Mouse (Mus musculus) lung, adult 2 months (tissue): ENCODE results near the gene Ndufa7. TPM values are rescaled to one million over a fixed set of nuclear protein-coding genes. Genes with fewer than 3 reads are reported as not detected.

Experiments used
- DNase-seq: peaks from one replicate; pipeline ENCODE4 v3.0.0; 2022
- H3K4me1 ChIP-seq: fragments of 200-500 bp; 2 replicates; pipeline ENCODE4 v1.6.1; 2011; ENCODE audit warnings: low read length; ENCODE audit not compliant: control insufficient read depth, insufficient read depth
- H3K4me3 ChIP-seq: fragments of 200-500 bp; replicated peaks from 2 replicates; pipeline ENCODE3; 2011; ENCODE audit warnings: low read depth, mild to moderate bottlenecking, control low read depth, low read length; ENCODE audit errors: extremely low read depth
- CTCF ChIP-seq: fragments of 200-500 bp; IDR thresholded peaks from 2 replicates; pipeline ENCODE4 v1.5.1; 2011; ENCODE audit warnings: mild to moderate bottlenecking, low read length, control low read depth; ENCODE audit not compliant: insufficient read depth
- POLR2A ChIP-seq: fragments of 200-500 bp; IDR thresholded peaks from 2 replicates; pipeline ENCODE4 v1.6.1; 2011; ENCODE audit warnings: low read depth, mild to moderate bottlenecking, control low read depth, low read length, borderline replicate concordance; ENCODE audit errors: extremely low read depth
- WGBS: fragments of 180-500 bp; shearing (Covaris S2); methylation state at CpG from one replicate; pipeline ENCODE4 v1.1.7; 2018; 5-methylcytosine and 5-hydroxymethylcytosine counted together
- polyA plus RNA-seq: library from polyadenylated mRNA; depleted of rRNA; stranded (reverse); fragments of >200 nt; gene quantifications from 2 replicates; pipeline ENCODE4 v1.2.3, GENCODE M21; 2012; rRNA removed

The Ndufa7 gene
- 334 and 389 TPM in 2 replicates for polyA plus RNA-seq

DNA sequence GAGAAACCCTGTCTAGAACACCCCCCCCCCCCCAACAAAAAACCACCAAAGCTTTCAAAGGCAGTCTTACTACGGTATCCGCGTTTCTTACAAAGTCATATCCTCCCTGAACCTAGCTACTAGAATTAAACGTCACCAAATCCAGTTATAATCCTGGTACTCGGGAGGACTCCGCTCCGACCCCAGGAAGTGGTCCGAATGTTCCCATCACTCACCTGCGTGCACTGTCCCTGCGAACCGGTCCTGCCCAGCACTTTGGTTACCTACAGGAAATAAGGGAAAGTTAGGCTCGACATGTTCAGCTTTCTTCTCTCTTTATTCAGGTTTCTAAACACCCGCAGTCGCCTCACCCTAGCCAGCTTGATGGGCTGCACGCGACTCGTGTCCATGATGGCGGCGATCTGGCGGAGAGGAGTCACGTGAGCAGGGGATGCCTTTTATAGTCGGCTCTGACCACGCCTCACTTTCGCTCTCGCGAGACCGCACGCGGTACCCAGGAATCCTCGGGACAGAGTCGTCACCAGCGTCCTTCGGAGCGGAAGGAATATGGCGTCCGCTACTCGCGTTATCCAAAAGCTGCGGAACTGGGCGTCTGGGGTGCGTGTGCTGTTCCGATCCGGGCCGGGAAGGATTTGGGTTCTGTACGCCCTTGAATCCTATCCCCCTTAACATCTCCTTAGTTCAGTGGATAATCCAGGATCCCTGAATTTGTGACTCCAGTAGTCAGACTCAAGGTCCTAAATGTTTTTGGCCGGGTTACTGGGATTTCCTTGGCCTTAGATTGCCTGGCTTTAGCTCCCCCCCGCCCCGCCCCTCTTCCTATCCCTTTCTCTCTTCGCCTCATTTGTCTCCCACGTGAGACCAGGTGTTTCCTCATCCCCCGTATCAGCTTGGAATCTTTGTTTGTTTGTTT is at the start of gene Ndufa7, which contains the start of gene Rps28:
Ndufa7 (plus strand) TSS at position 489 of the 913 bp plus-strand sequence.
Rps28 (minus strand) TSS at position 479 of the 913 bp plus-strand sequence.
- Histone ChIP-seq H3K4me1 (peaks cover 15% of the 10 kb centered on the region), H3K4me3 (peak within 1 kb of the TSS; percentile 96)
- TF ChIP-seq POLR2A = peak; percentile 97
- no peak for TF ChIP-seq CTCF
- WGBS = under 1% methylated on average over 51 of the region's 51 CpGs
- peak; percentile 99 for DNase-seq

- DNase-seq = no peak
- WGBS = 76% methylated on average over 8 of the region's 8 CpGs
- TF ChIP-seq POLR2A = no peak
- TF ChIP-seq CTCF = no peak
- Histone ChIP-seq H3K4me3 (no peak overlapping the region), H3K4me1 (peaks cover 7% of the 10 kb centered on the region)
These were observed 49.7 kb upstream of the Ndufa7 start for GRCm38 (mm10) chr17:33774573-33775155.

GRCm38 (mm10) chr17:33775287-33775686 is 49.1 kb upstream of the Ndufa7 start:
- DNase-seq = no peak
- Histone ChIP-seq H3K4me1 (peaks cover 7% of the 10 kb centered on the region), H3K4me3 (no peak overlapping the region)
- WGBS = 96% methylated on average over 4 of the region's 4 CpGs
- TF ChIP-seq POLR2A (no peak), CTCF (no peak)

DNA sequence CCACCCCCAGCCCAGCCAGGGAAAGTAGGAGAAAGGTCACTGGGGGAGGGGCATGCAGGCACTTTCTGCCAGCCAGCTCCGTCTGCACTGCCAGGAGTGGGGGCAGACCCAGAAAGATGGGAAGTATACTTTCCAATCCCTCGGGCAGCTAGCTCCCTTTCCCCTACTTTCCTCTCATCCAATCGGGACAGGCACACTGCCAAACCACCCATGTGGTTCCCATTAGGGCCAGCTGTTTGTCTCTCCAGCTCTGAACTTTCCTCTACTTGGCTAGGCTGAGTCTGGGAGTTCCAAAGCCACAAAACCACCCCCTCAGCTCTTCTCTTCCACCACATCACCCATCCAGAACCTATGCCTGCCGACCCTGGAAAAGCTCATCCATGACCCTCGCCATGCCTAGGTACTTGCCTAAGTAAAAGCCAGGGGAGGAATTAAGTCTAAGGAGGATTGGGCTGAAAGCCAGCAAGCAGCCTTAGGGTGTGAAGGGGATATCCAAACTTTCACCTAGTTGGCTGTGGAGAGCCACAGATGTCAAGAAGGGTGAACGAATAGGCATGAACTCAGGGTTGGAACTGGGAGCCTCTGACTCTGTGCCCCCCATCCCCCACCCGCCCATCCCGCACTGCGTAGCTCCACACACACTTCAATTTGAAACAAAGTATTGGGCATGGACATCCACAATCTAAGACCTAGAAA is 45.0 kb upstream of the Ndufa7 start:
- TF ChIP-seq CTCF (no peak), POLR2A (no peak)
- peak overlapping the region; percentile 61 for H3K4me3 ChIP-seq
- DNase-seq = peak; percentile 82
- H3K4me1 ChIP-seq = peaks cover 20% of the 10 kb centered on the region
- WGBS = 28% methylated on average over 9 of the region's 9 CpGs

GRCm38 (mm10) chr17:33779967-33780295 is 44.4 kb upstream of the Ndufa7 start:
- 59% methylated on average over 5 of the region's 5 CpGs for WGBS
- H3K4me1 ChIP-seq = peaks cover 22% of the 10 kb centered on the region
- peak overlapping the region; percentile 25 for H3K4me3 ChIP-seq
- DNase-seq = no peak
- no peak for TF ChIP-seq CTCF
- TF ChIP-seq POLR2A = no peak

DNA sequence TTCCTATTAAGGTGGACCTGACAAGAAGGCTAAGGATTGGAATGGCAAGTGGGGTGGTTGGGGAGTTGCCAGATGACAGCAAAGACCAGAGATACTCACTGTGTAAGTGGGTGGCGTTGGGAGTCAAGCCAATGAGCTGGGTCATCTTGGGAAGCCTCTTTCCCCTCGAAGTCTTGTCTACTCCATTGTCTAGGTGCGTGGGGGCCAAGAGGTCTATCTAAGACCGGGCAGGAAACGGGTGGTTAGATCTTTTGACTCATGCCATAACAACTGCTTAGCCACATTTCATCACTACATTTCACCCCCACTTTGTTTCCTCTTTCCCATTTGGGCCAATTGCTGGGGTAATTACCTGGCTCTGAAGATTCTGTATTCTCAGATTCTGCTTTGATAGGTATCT is 43.9 kb upstream of the Ndufa7 start:
- WGBS = 45% methylated on average over 5 of the region's 5 CpGs
- H3K4me3 ChIP-seq = peak overlapping the region; percentile 69
- TF ChIP-seq POLR2A = peak; percentile 24; the same call in 1 of the 2 replicates
- TF ChIP-seq CTCF = no peak
- DNase-seq = peak; percentile 24
- peaks cover 22% of the 10 kb centered on the region for H3K4me1 ChIP-seq

GRCm38 (mm10) chr17:33781124-33781977 is 43.0 kb upstream of the Ndufa7 start, which contains the start of gene Angptl4:
Gene Angptl4, minus strand, starts transcription at chr17:33781830.
- Histone ChIP-seq H3K4me1 (peaks cover 22% of the 10 kb centered on the region), H3K4me3 (peak within 1 kb of the TSS; percentile 69)
- peak; percentile 71 for DNase-seq
- TF ChIP-seq POLR2A = peak; percentile 67
- TF ChIP-seq CTCF = no peak
- WGBS = 1% methylated on average over 50 of the region's 50 CpGs

DNA sequence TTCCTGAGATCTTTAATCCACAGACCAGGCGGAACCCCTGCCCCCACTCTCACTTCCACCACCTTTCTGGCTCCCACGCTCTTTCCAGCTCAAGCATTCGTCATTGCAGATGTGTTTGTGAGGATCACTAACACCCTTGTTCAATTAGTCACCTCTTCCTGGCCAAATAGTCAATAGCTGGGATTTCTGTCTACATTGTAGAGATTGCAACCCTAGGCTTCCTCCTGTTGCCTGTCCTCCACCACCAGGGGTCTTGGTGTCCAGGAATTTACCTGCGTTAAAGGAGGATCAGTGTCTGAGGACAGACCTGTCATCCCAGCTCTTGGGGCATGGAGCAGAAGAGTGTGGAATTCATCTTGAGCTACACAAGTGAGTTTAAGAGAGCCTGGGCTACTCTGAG is 42.3 kb upstream of the Ndufa7 start:
- Histone ChIP-seq H3K4me1 (peaks cover 22% of the 10 kb centered on the region), H3K4me3 (no peak overlapping the region)
- WGBS = 23% methylated on average over 4 of the region's 4 CpGs
- TF ChIP-seq CTCF = no peak
- TF ChIP-seq POLR2A = no peak
- peak; percentile 17 for DNase-seq
